Mouse (Mus musculus) ES-Bruce4 (cell line): ENCODE data around the gene Anxa4. TPM values are rescaled to one million over a fixed set of nuclear protein-coding genes. Genes with fewer than 3 reads are reported as not detected.

Experiments
- H3K27ac ChIP-seq: 2 replicates; pipeline ENCODE4 v1.5.1; 2012; ENCODE audit warnings: low read length, inconsistent platforms; ENCODE audit not compliant: insufficient read depth
- H3K27me3 ChIP-seq: 2 replicates; pipeline ENCODE4 v1.6.1; 2012; ENCODE audit warnings: mild to moderate bottlenecking, low read length, inconsistent platforms; ENCODE audit not compliant: control insufficient read depth, poor library complexity, insufficient read depth, severe bottlenecking
- H3K36me3 ChIP-seq: 2 replicates; pipeline ENCODE4 v1.6.1; 2012; ENCODE audit warnings: inconsistent platforms, mild to moderate bottlenecking, low read length, moderate library complexity; ENCODE audit not compliant: control insufficient read depth, poor library complexity, insufficient read depth, severe bottlenecking
- H3K4me1 ChIP-seq: one replicate; pipeline ENCODE4 v1.8.1; 2011; ENCODE audit warnings: low read length; ENCODE audit not compliant: control insufficient read depth, insufficient read depth
- H3K4me3 ChIP-seq: 2 replicates; pipeline ENCODE4 v1.5.1; 2011; ENCODE audit warnings: low read depth, mild to moderate bottlenecking, low read length
- H3K9ac ChIP-seq: 2 replicates; pipeline ENCODE4 v1.6.1; 2012; ENCODE audit warnings: low read depth, mild to moderate bottlenecking, inconsistent platforms; ENCODE audit not compliant: poor library complexity, severe bottlenecking
- H3K9me3 ChIP-seq: replicated peaks from 2 replicates; pipeline ENCODE4 v1.6.1; 2012; ENCODE audit warnings: mild to moderate bottlenecking, low read length, inconsistent platforms; ENCODE audit not compliant: control insufficient read depth, poor library complexity, insufficient read depth, severe bottlenecking
- CTCF ChIP-seq: IDR thresholded peaks from one replicate; pipeline ENCODE4 v1.8.1; 2011; ENCODE audit warnings: low read depth, low read length
- EP300 ChIP-seq: IDR thresholded peaks from 2 replicates; pipeline ENCODE4 v1.6.1; 2011; ENCODE audit warnings: low read depth, low read length; ENCODE audit not compliant: insufficient read depth
- POLR2A ChIP-seq: IDR thresholded peaks from one replicate; pipeline ENCODE4 v1.8.1; 2011; ENCODE audit warnings: low read length; ENCODE audit not compliant: insufficient read depth
- polyA plus RNA-seq: library from polyadenylated mRNA; stranded (reverse); fragments of >200 nt; gene quantifications from 2 replicates; pipeline ENCODE4 v1.2.4, GENCODE M21; 2011; ENCODE audit warnings: low read depth; ENCODE audit not compliant: missing spikeins, insufficient read depth, insufficient read length

The Anxa4 gene
- polyA plus RNA-seq, 1 experiment, result 36.7 TPM

- H3K27ac ChIP-seq, result no peak overlapping the region
- no peaks in the 10 kb centered on the region for H3K36me3 ChIP-seq
- TF ChIP-seq EP300 (no peak), POLR2A (no peak), CTCF (no peak)
- H3K4me1 ChIP-seq, result no peaks in the 10 kb centered on the region
- H3K9me3 ChIP-seq, result no peaks in the 10 kb centered on the region
- no peaks in the 10 kb centered on the region for H3K27me3 ChIP-seq
- H3K4me3 ChIP-seq, result no peak overlapping the region
- H3K9ac ChIP-seq, result no peak overlapping the region
These were observed 56.6 kb downstream of the Anxa4 start for GRCm38 (mm10) chr6:86736830-86737229.

- Histone ChIP-seq H3K36me3 (no peaks in the 10 kb centered on the region), H3K9ac (no peak overlapping the region), H3K4me1 (no peaks in the 10 kb centered on the region), H3K4me3 (no peak overlapping the region), H3K27ac (no peak overlapping the region), H3K27me3 (no peaks in the 10 kb centered on the region), H3K9me3 (no peaks in the 10 kb centered on the region)
- TF ChIP-seq CTCF, result no peak
- TF ChIP-seq POLR2A, result no peak
- no peak for TF ChIP-seq EP300
These were observed 57.1 kb downstream of the Anxa4 start for GRCm38 (mm10) chr6:86736313-86736712.

DNA sequence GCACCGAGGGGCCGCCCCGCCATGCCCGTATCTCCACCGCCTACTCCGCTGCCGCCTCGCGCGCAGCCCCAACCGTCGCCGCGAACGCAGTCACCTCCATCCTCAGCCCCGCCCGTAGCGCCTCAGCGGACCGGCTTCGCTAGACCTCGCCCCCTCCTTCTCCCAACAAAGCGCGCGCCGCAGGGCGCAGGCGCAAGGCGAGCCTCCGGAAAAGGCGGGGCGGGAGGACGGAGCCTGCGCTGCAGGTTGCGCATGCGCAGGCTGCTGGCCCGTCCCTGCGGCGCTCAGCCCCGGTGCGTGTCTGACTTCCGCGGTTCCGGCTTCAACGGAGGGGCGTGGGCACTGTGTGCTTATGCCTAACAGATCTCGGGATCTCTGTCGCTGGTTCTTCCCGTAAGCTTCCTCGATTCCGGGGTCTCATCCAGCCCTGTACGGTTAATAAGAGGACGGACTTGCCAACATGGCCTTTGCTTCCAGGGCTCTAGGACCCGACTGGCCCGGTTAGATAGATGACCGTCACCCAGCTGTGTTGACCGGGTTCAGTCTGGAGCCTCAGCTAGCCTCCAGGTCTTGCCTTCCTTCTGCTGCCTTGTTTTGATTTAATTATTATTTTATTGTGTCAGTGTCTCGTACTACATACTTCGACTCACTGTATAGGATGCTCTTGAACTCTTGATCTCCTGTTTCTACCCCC is 60.1 kb downstream of the Anxa4 start, which contains the start of gene Gmcl1:
Gene Gmcl1, minus strand, starts transcription at position 201 of the 694 bp plus-strand sequence.
- Histone ChIP-seq H3K9me3 (no peaks in the 10 kb centered on the region), H3K36me3 (no peaks in the 10 kb centered on the region), H3K27ac (no peak within 1 kb of the TSS), H3K9ac (peak within 1 kb of the TSS; percentile 63), H3K4me1 (no peaks in the 10 kb centered on the region), H3K4me3 (peak within 1 kb of the TSS; percentile 79), H3K27me3 (no peaks in the 10 kb centered on the region)
- TF ChIP-seq CTCF (no peak), POLR2A (peak; percentile 84)

DNA sequence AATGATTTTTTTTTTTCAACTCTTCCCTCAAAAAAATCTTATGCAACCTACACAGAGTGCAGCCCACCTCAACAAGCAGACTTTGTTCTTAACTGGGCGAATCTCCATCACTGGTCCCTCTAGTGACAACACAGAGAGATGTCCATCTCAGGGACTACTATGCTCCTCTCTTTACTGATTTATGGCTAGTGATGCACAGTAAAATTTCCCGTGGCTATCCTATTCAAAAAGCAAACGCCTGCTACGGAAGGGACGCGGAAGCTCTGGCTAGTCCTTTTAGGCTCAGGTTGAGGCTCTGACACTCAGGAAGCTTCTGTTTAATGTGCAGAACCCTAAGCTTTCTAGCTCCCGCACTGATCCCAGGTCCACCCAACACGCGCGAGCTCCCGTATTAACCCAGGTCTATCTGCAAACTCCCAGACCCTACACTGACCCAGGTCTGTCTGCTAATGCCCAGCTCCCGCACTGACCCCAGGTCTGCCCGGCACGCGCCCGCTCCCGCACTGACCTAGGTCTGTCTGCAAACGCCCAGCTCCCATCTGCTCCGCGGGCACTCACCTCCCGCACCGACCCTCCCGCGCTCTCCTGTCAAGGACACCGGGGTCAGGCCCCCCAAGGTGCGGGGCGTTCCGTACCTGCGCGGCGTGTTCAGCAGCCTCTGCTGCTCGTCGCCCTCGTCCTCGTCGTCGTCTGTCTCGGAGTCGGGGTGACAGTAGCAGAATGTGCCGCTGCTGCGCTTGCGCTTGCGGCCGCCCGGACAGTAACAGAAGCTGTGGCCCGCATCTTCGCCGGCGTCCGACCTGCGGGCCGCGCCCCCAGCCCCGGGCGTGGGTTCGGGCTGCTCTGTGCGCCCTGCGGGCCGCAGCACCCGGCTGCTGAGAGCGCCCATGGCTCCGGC is 60.9 kb downstream of the Anxa4 start:
- Histone ChIP-seq H3K27me3 (no peaks in the 10 kb centered on the region), H3K4me1 (no peaks in the 10 kb centered on the region), H3K36me3 (no peaks in the 10 kb centered on the region), H3K27ac (no peak overlapping the region), H3K9ac (peak overlapping the region; percentile 63), H3K4me3 (peak overlapping the region; percentile 79), H3K9me3 (no peaks in the 10 kb centered on the region; the same call in 1 of the 2 replicates)
- TF ChIP-seq EP300 (no peak), POLR2A (no peak), CTCF (no peak)

DNA sequence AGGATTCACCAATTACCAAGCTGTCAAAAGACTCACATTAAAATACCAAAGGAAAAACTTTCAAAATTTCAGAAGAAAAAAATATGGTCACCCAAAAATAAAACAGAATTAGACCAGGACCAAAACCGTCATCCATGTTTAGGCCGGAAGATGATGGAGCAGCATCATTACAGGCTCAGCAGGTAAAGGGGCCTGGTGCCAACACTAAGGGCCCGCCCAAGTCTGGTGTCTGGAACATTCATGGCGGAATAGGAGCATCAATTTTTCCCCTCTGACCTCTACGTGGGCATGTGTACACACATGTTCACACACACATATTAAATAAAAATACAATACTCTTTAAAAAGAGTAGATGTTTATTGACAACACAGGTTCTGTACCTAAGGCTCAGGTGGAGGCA is 64.7 kb downstream of the Anxa4 start:
- no peak for TF ChIP-seq POLR2A
- no peak for TF ChIP-seq CTCF
- no peak for TF ChIP-seq EP300
- no peaks in the 10 kb centered on the region for H3K4me1 ChIP-seq
- no peak overlapping the region for H3K27ac ChIP-seq
- H3K9ac ChIP-seq, result no peak overlapping the region
- no peaks in the 10 kb centered on the region; the same call in 1 of the 2 replicates for H3K9me3 ChIP-seq
- no peaks in the 10 kb centered on the region for H3K27me3 ChIP-seq
- H3K4me3 ChIP-seq, result no peak overlapping the region
- no peaks in the 10 kb centered on the region for H3K36me3 ChIP-seq

GRCm38 (mm10) chr6:86721977-86722376 is 71.4 kb downstream of the Anxa4 start:
- H3K27me3 ChIP-seq, result no peaks in the 10 kb centered on the region
- H3K4me3 ChIP-seq, result no peak overlapping the region
- no peak overlapping the region for H3K27ac ChIP-seq
- no peaks in the 10 kb centered on the region for H3K36me3 ChIP-seq
- no peaks in the 10 kb centered on the region for H3K9me3 ChIP-seq
- H3K4me1 ChIP-seq, result no peaks in the 10 kb centered on the region
- TF ChIP-seq POLR2A (no peak), EP300 (no peak), CTCF (no peak)
- no peak overlapping the region for H3K9ac ChIP-seq
